Mouse (Mus musculus) adipocyte (in vitro differentiated cells): ENCODE measurements around the gene Hist1h2ah.

ENCODE experiments used
- DNase-seq: peaks from one replicate; pipeline ENCODE4 v3.0.0-alpha.2; 2016; ENCODE audit warnings: low spot score

The Hist1h2ah gene

GRCm38 (mm10) chr13:22008707-22009106, 26.7 kb downstream of the Hist1h2ah start:
- no peak for DNase-seq

DNA sequence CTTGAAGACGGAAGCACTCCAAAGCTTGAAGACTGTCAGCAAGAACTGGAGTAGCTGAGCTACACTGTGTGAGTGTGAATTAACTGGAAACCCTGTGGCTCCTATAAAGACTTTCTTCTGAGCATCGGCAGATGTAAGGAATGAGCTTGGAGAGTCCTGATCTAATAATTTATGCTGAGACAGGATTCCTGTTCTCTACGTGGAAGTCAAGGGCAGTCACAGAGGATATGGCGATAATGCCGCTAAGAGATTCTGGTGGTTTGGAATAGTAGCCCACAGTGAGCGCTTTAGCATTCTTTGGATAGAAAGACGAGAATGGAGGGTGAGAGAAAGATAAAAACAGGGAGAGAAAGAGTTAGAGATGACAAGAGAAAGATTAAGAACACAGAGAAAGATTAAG, 27.5 kb downstream of the Hist1h2ah start:
- no peak for DNase-seq

- no peak for DNase-seq
Measured at GRCm38 (mm10) chr13:22007121-22007510, 28.3 kb downstream of the Hist1h2ah start.

GRCm38 (mm10) chr13:22006334-22007120, 28.8 kb downstream of the Hist1h2ah start:
- no peak for DNase-seq

- no peak for DNase-seq
Measured at GRCm38 (mm10) chr13:22005605-22006333, 29.6 kb downstream of the Hist1h2ah start.

- DNase-seq: no peak
Measured at GRCm38 (mm10) chr13:22001823-22002222, 33.5 kb downstream of the Hist1h2ah start.

GRCm38 (mm10) chr13:22001346-22001745, 34.0 kb downstream of the Hist1h2ah start:
- DNase-seq: no peak

GRCm38 (mm10) chr13:21999147-21999546, 36.2 kb downstream of the Hist1h2ah start:
- DNase-seq: no peak

DNA sequence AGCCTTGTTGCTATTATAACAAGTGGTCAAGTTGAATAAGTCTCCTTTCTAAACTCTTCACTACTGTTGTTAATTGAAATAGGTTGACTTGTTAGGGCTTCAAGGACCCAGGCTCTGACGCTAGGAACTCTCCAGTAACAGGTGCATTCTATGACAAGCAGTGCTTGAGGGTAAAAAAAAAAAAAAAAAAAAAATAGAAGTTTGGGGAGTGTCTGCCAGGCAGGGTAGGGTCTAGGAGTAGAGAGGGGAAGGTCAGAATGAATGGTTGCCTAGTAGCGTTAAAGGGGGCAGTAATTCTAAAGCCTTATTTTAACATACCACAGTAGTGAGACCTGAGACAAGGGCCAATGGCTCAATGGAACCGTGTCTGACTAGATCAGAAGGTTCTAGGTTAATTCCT, 37.0 kb downstream of the Hist1h2ah start:
- DNase-seq: no peak

DNA sequence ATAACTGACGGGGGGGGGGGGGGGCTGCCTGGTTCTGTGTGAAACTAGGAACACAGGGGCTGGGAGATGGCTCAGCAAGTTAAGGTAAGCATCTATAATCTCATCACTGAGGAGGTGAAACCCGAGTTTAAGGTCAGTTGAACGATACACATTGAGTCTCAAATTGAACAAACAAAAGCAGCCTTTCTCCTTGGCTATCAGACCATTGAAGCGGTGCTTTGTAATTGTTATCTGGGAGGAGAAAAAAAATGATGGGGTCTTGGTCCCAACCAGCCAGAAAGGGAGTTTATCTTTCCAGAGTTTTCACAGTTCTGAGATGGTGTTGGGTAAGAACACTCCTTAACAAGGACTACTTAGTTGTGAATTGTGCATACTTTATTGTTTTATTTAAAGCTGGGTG, 37.5 kb downstream of the Hist1h2ah start:
- no peak for DNase-seq

DNA sequence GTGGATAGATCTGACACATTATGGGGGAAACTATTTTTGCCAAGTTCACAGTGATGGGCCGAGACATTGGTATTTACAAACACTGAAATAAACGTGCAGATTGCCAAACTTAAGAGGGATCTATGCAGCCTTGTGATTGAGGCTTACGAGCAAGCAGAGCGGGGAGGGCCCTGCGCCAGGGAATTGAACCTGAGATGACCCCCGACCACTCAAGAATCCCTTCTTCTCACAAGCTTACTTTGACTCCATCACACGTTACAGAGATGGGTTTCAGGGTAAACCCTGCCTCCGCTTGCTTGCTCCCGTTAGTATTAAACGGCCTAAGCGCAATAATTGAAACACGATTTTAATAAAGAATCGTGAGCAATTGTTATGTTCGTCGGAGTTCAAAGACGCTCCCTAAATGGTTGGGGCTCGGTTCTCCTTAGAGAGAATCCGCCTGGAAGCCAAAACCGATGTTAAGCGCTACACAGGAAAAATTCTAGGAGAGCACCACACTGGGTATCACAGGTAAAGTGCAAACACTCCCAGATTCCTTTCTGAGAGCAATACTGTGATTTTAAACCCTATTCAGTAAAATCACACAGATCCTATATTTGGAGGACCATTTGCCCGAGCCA, 38.1 kb downstream of the Hist1h2ah start:
- DNase-seq: no peak

GRCm38 (mm10) chr13:21996840-21997185, 38.6 kb downstream of the Hist1h2ah start:
- DNase-seq: no peak

DNA sequence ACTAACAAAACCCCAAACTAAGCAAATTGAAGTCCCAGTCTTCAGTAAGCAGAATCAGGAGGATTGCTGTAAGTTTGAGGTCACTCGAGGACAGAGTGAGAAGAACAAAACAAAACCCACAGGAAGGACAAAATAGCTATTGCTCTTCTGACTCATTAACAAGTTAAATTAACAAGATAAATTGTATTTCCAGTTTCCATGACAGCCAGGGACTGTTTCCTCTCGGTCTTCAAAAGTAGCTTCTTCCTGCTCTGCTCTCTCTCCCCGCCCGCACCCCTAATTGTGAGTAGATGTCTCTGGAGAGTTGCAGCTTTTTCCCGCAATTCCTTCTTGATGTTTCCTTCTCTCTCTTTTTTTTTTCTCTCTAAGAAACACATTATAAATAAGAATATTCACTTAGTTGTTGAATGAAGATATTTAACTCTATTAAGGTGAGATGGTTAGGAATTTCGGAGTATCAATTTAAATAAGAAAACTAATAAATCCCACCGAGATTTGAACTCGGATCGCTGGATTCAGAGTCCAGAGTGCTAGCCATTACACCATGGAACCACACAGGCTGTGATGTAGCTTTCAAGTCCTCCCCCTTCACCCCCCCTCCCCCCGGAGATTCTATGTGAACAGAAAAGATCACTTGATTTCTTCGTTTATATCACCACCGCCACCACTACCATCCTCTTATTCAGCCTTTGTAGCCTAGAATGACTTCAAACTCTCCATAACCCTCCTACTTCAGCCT, 39.1 kb downstream of the Hist1h2ah start:
- no peak for DNase-seq

DNA sequence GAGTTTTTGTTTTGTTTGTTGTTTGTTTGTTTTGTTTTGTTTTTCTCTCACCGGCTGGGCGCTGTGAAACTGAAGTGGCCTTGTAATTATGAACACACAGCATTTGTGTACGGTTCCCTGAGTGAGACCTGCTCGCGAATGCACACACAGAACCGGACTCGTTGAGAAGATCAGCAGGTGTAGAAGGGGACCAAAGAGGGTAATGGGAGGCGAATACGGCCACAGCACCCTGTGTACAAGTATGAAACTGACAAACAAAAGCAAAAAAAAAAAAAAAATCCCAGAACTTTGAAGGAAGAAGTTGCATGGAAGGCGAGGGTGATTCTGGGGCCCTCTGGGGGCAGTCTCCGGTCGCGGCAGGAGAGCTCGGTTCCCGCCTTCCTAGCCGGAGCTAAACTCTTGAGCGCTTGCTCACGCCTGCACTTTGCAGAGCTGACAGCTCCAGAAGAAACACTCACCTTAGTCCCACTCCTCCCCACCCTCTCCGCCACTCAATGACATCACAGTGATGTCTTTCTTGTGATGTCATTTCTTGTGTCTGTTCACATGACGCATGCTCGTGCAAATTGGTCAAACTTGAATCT, 39.9 kb downstream of the Hist1h2ah start:
- DNase-seq: no peak

DNA sequence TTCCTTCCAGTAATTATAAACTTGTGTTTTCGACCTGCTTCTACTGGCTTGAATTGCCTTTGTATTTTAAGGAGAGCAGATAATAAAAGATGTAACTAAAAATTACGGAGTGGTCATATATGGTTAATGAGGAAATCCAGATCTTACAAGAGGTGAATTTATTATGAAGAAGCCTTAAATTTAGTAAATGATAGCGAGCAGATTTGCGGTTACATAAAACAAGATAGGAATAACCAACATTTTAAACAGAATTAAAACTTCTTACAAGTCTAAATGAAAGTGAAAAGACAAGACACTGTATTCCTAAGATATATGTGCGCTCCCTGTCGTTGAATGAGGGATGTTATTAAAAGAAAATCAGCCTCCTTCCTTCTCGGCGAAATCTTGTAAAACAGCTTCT, 40.5 kb downstream of the Hist1h2ah start:
- no peak for DNase-seq

DNA sequence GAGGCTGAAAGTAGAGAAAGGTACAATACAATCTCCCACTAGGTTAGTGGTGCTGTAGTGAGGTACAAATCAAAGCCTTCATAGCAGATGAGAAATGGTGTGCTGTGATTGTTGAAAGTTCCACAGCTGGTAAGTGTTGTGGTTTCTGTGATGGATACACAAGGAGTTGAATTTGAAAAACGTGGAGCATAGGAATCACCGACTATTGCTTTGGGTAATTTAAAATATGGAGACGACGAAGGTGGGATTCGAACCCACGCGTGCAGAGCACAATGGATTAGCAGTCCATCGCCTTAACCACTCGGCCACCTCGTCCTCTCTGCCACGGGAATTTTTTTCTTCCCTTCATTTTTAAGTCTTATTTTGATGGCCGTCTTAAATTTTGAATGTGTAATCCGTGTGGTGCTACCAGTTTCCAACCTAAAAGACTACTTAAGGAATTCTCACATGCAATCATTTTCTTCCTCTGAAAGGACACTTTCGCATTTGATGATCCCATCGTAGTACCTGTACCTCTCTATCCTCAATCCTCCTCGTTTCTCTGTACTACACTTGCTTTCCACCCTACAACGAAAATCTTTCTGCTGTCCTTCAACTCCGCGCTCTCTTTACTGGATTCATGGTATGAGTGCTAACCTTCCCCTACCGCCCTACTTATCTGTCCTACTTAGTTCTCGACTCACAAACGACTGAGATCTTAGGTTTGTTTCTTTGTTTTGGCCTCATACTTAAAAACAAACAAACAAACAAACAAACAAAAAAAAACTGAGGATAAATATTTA, 41.2 kb downstream of the Hist1h2ah start:
- no peak for DNase-seq

GRCm38 (mm10) chr13:21992550-21992949, 42.8 kb downstream of the Hist1h2ah start:
- DNase-seq: no peak
